ENCODE assay signal across 19 mouse cellular contexts in genomic region chr8:86918093-86918492, GRCm38 (mm10). TPM values are rescaled to one million over a fixed set of nuclear protein-coding genes. Genes with fewer than 3 reads are reported as not detected.
A peak's percentile ranks its signal among the peaks of the same experiment; 100 is the strongest.
DNase-seq lines count a peak whose midpoint lies in the region; ATAC-seq lines count a peak whose summit lies in the region.
"Had no signal": no experiment of that assay in that cellular context is flagged by ENCODE, and none has a peak within 500 bp of the region (broad histone marks: within the 10 kb centered on the region; RNA-seq: fewer than 3 reads in every experiment).

No protein-coding gene starts in this region.

- no peaks in the 10 kb centered on the region for H3K4me1 ChIP-seq in midbrain, embryonic 11.5 days (ENCODE audit: control insufficient read depth, insufficient read depth, low read length)
- H3K4me1 ChIP-seq in midbrain, embryonic 14.5 days (ENCODE audit: control insufficient read depth, insufficient read depth, low read length) = no peaks in the 10 kb centered on the region

- no peak for ATAC-seq in midbrain, embryonic 11.5 days (ENCODE audit: low FRiP score)
- ATAC-seq in midbrain, embryonic 14.5 days (ENCODE audit: low FRiP score, low TSS enrichment) = no peak
- ATAC-seq: activated CD4-positive, CD25-positive, alpha-beta regulatory T cell, adult 4 months; CD4-positive, CD25-positive, alpha-beta regulatory T cell, adult 4 months; Patski had no signal

- H3K9me3 ChIP-seq in midbrain, embryonic 11.5 days (ENCODE audit: control insufficient read depth, low read length) = no peaks in the 10 kb centered on the region
- no peaks in the 10 kb centered on the region for H3K9me3 ChIP-seq in midbrain, embryonic 14.5 days (ENCODE audit: control insufficient read depth, low read length)
- H3K9me3 ChIP-seq: G1E had no signal

- H3K27ac ChIP-seq in midbrain, embryonic 11.5 days (ENCODE audit: low read depth, low read length) = no peak overlapping the region
- no peak overlapping the region for H3K27ac ChIP-seq in midbrain, embryonic 14.5 days (replicated peaks; ENCODE audit: low read depth, low read length)

- DNase-seq in heart, adult 11 months = peak; percentile 68
- DNase-seq in heart, adult 9 months (ENCODE audit: low spot score in 2 of 2) = no peak
- DNase-seq in midbrain, embryonic 11.5 days (ENCODE audit: low spot score, missing footprints) = peak; percentile 57
- DNase-seq in midbrain, embryonic 14.5 days = no peak
- DNase-seq: adrenal gland, adult 2 months; adrenal gland, adult 8-10 months; adrenal gland, postnatal 10 days; adrenal gland, postnatal 14 days; adrenal gland, postnatal 25 days; adrenal gland, postnatal 36 days; B cell, adult 2 months; cerebellum, adult 11 months; cerebellum, adult 11-12 months; cerebellum, adult 18-20 months had no signal

- H3K36me3 ChIP-seq in midbrain, embryonic 11.5 days (ENCODE audit: control insufficient read depth, insufficient read depth, low read length) = no peaks in the 10 kb centered on the region
- H3K36me3 ChIP-seq in midbrain, embryonic 14.5 days (ENCODE audit: control insufficient read depth, insufficient read depth, low read length) = no peaks in the 10 kb centered on the region
- H3K36me3 ChIP-seq: G1E had no signal

- H3K4me2 ChIP-seq in midbrain, embryonic 11.5 days = no peak overlapping the region
- H3K4me2 ChIP-seq in midbrain, embryonic 14.5 days (ENCODE audit: low read length) = no peak overlapping the region

- H3K27me3 ChIP-seq in midbrain, embryonic 11.5 days (ENCODE audit: control insufficient read depth, insufficient read depth, low read length) = no peaks in the 10 kb centered on the region
- H3K27me3 ChIP-seq in midbrain, embryonic 14.5 days (ENCODE audit: control insufficient read depth, insufficient read depth, low read length) = no peaks in the 10 kb centered on the region
- H3K27me3 ChIP-seq: CH12.LX had no signal

- no peak overlapping the region for H3K4me3 ChIP-seq in midbrain, embryonic 11.5 days (ENCODE audit: low read depth, low read length)
- no peak overlapping the region for H3K4me3 ChIP-seq in midbrain, embryonic 14.5 days (replicated peaks; ENCODE audit: low read depth, low read length)

- 86% methylated on average over 2 of the region's 2 CpGs for WGBS in midbrain, embryonic 11.5 days
- WGBS in midbrain, embryonic 14.5 days = 96% methylated on average over 2 of the region's 2 CpGs

- H3K9ac ChIP-seq in midbrain, embryonic 11.5 days (ENCODE audit: low read length) = no peak overlapping the region
- H3K9ac ChIP-seq in midbrain, embryonic 14.5 days (replicated peaks; ENCODE audit: low read length) = no peak overlapping the region

RNA-seq across cellular contexts. Expression of gene N4bp1, which starts 33.0 kb away (rescaled TPM):
- polyA plus RNA-seq in midbrain, embryonic 11.5 days (2014; fragmentation: Nextera tagmentation; extraction: Ambion mirVana) = 10.2 and 10.8 TPM in 2 replicates
- polyA plus RNA-seq in midbrain, embryonic 14.5 days (2014; fragmentation: Nextera tagmentation; extraction: Ambion mirVana) = 13.6 and 14.6 TPM in 2 replicates

Comparison
In these comparisons a context has a peak if more than half of its experiments do, and no peak if none do; other contexts are left out.
1. DNase-seq: peak in heart, adult 11 months (single experiment) and midbrain, embryonic 11.5 days (single experiment); none in heart, adult 9 months (0 of 2) and midbrain, embryonic 14.5 days (single experiment).